ENCODE assay signal across 8 mouse cellular contexts in genomic region chr10:13916645-13917342, GRCm38 (mm10). TPM values are rescaled to one million over a fixed set of nuclear protein-coding genes. Genes with fewer than 3 reads are reported as not detected.
DNase-seq lines count a peak whose midpoint lies in the region; ATAC-seq lines count a peak whose summit lies in the region.

No protein-coding gene starts in this region.

- no peak overlapping the region for H3K9ac ChIP-seq in embryonic facial prominence, embryonic 13.5 days
- no peak overlapping the region for H3K9ac ChIP-seq in heart, embryonic 14.5 days (ENCODE audit: low read length)
- no peak overlapping the region for H3K9ac ChIP-seq in midbrain, embryonic 14.5 days (replicated peaks; ENCODE audit: low read length)

- no peaks in the 10 kb centered on the region for H3K9me3 ChIP-seq in embryonic facial prominence, embryonic 13.5 days
- H3K9me3 ChIP-seq in heart, embryonic 14.5 days (ENCODE audit: control insufficient read depth, low read length): no peaks in the 10 kb centered on the region
- H3K9me3 ChIP-seq in midbrain, embryonic 14.5 days (ENCODE audit: control insufficient read depth, low read length): no peaks in the 10 kb centered on the region

- H3K27ac ChIP-seq in embryonic facial prominence, embryonic 13.5 days: peak overlapping the region; percentile 68
- H3K27ac ChIP-seq in heart, embryonic 14.5 days (replicated peaks in 1 of 2; ENCODE audit: control insufficient read depth in 1 of 2, insufficient read depth in 1 of 2, low read depth in 2 of 2, low read length in 2 of 2): 0 out of 4 replicates have a peak overlapping the region, but pooled peaks have one; percentile 7 to 35
- H3K27ac ChIP-seq in midbrain, embryonic 14.5 days (replicated peaks; ENCODE audit: low read depth, low read length): no peak overlapping the region

- WGBS in embryonic facial prominence, embryonic 13.5 days: 35% methylated on average over 12 of the region's 12 CpGs
- WGBS in heart, embryonic 14.5 days: 24% methylated on average over 12 of the region's 12 CpGs
- WGBS in midbrain, embryonic 14.5 days: 10% methylated on average over 12 of the region's 12 CpGs

- H3K4me3 ChIP-seq in embryonic facial prominence, embryonic 13.5 days: no peak overlapping the region
- H3K4me3 ChIP-seq in heart, embryonic 14.5 days (ENCODE audit: control insufficient read depth in 1 of 2, insufficient read depth in 1 of 2, low read depth in 1 of 2, low read length in 2 of 2): no peak overlapping the region
- no peak overlapping the region for H3K4me3 ChIP-seq in midbrain, embryonic 14.5 days (replicated peaks; ENCODE audit: low read depth, low read length)

- no peaks in the 10 kb centered on the region for H3K27me3 ChIP-seq in embryonic facial prominence, embryonic 13.5 days
- H3K27me3 ChIP-seq in heart, embryonic 14.5 days (ENCODE audit: control insufficient read depth, insufficient read depth, low read length): no peaks in the 10 kb centered on the region
- no peaks in the 10 kb centered on the region for H3K27me3 ChIP-seq in midbrain, embryonic 14.5 days (ENCODE audit: control insufficient read depth, insufficient read depth, low read length)

- ATAC-seq in embryonic facial prominence, embryonic 13.5 days (ENCODE audit: insufficient number of reproducible peaks, insufficient read depth, low FRiP score, low TSS enrichment, low read depth): peak; percentile 67; the same call in 1 of the 2 replicates
- peak; percentile 78 for ATAC-seq in heart, embryonic 14.5 days (ENCODE audit: insufficient number of reproducible peaks, insufficient read depth, low FRiP score, low read depth)
- ATAC-seq in midbrain, embryonic 14.5 days (ENCODE audit: low FRiP score, low TSS enrichment): peak; percentile 87
- no peak for ATAC-seq in granulocyte monocyte progenitor cell, adult 5-6 weeks (replicated peaks; ENCODE audit: poor library complexity, severe bottlenecking)

- peak; percentile 34 for DNase-seq in urinary bladder, postnatal 14 days (ENCODE audit: low spot score)
- DNase-seq in urinary bladder, adult 2 months (ENCODE audit: low spot score): no peak
- peak; percentile 6 for DNase-seq in left cerebral cortex, adult 11 months (ENCODE audit: low spot score)
- peak; percentile 78 for DNase-seq in midbrain, embryonic 14.5 days
- DNase-seq in thymus, postnatal 36 days: no peak

- no peaks in the 10 kb centered on the region for H3K36me3 ChIP-seq in embryonic facial prominence, embryonic 13.5 days
- H3K36me3 ChIP-seq in heart, embryonic 14.5 days (ENCODE audit: control insufficient read depth, insufficient read depth, low read length): no peaks in the 10 kb centered on the region
- H3K36me3 ChIP-seq in midbrain, embryonic 14.5 days (ENCODE audit: control insufficient read depth, insufficient read depth, low read length): no peaks in the 10 kb centered on the region

- H3K4me1 ChIP-seq in embryonic facial prominence, embryonic 13.5 days: peaks cover 7% of the 10 kb centered on the region; the same call in 1 of the 2 replicates
- H3K4me1 ChIP-seq in heart, embryonic 14.5 days (ENCODE audit: control insufficient read depth in 2 of 2, insufficient read depth in 2 of 2, low read length in 2 of 2): peaks cover 4 to 14% of the 10 kb centered on the region in 2 experiments
- peaks cover 8% of the 10 kb centered on the region; the same call in 1 of the 2 replicates for H3K4me1 ChIP-seq in midbrain, embryonic 14.5 days (ENCODE audit: control insufficient read depth, insufficient read depth, low read length)

- peak overlapping the region; percentile 28 for H3K4me2 ChIP-seq in embryonic facial prominence, embryonic 13.5 days
- H3K4me2 ChIP-seq in heart, embryonic 14.5 days (ENCODE audit: low read length): peak overlapping the region; percentile 11; the same call in 1 of the 2 replicates
- peak overlapping the region; percentile 2; the same call in 1 of the 2 replicates for H3K4me2 ChIP-seq in midbrain, embryonic 14.5 days (ENCODE audit: low read length)

RNA-seq across cellular contexts. Expression of gene Aig1, which starts 48.0 kb away (rescaled TPM):
- polyA plus RNA-seq in urinary bladder, adult 2 months (2012; rRNA removed): 30.3 and 30.4 TPM in 2 replicates
- polyA plus RNA-seq in embryonic facial prominence, embryonic 13.5 days (2015; fragmentation: Nextera tagmentation; extraction: Ambion mirVana): 30.7 and 33.9 TPM in 2 replicates
- polyA plus RNA-seq in heart, embryonic 14.5 days (2014; fragmentation: Nextera tagmentation; extraction: Ambion mirVana): 78.0 and 81.6 TPM in 2 replicates
- 76.0 and 81.5 TPM in 2 replicates for polyA plus RNA-seq in midbrain, embryonic 14.5 days (2014; fragmentation: Nextera tagmentation; extraction: Ambion mirVana)
- total RNA-seq in granulocyte monocyte progenitor cell, adult 5-6 weeks (2014; fragmentation: Nextera tagmentation): 15.2 and 23.7 TPM in 2 replicates
- total RNA-seq in granulocyte monocyte progenitor cell, adult 5-6 weeks (2017): 12.4 and 13.2 TPM in 2 replicates

RNA-seq across cellular contexts. Expression of gene Hivep2, which starts 49.1 kb away (rescaled TPM):
- polyA plus RNA-seq in urinary bladder, adult 2 months (2012; rRNA removed): 14.4 and 18.4 TPM in 2 replicates
- polyA plus RNA-seq in embryonic facial prominence, embryonic 13.5 days (2015; fragmentation: Nextera tagmentation; extraction: Ambion mirVana): 7.3 and 7.7 TPM in 2 replicates
- polyA plus RNA-seq in heart, embryonic 14.5 days (2014; fragmentation: Nextera tagmentation; extraction: Ambion mirVana): 6.8 and 9.9 TPM in 2 replicates
- 12.8 TPM in 2 replicates for polyA plus RNA-seq in midbrain, embryonic 14.5 days (2014; fragmentation: Nextera tagmentation; extraction: Ambion mirVana)
- 1.4 and 5.4 TPM in 2 replicates for total RNA-seq in granulocyte monocyte progenitor cell, adult 5-6 weeks (2014; fragmentation: Nextera tagmentation)
- total RNA-seq in granulocyte monocyte progenitor cell, adult 5-6 weeks (2017): 0.62 and 0.69 TPM in 2 replicates

Comparison
In these comparisons a context has a peak if more than half of its experiments do, and no peak if none do; other contexts are left out.
1. DNase-seq: peak in urinary bladder, postnatal 14 days (single experiment), left cerebral cortex, adult 11 months (single experiment) and midbrain, embryonic 14.5 days (single experiment); none in urinary bladder, adult 2 months (single experiment) and thymus, postnatal 36 days (0 of 2).
2. Peak in every context shown above with its lines, with median percentiles within 50 percentile points of each other: H3K4me2 ChIP-seq.